Mouse (Mus musculus) layer of hippocampus, adult 8-10 months (tissue): ENCODE measurements around the gene Coq5. TPM values are rescaled to one million over a fixed set of nuclear protein-coding genes. Genes with fewer than 3 reads are reported as not detected.
"Not testable (repeated sequence)": the region's sequence is repeated elsewhere in the genome, so short reads cannot be mapped to it uniquely, and the experiment has no call there.

ENCODE experiments used
- DNase-seq, 2 experiments: peaks; one replicate each; pipeline ENCODE4 v3.0.0; 2022; ENCODE audit warnings: low spot score in 2 of 2
- total RNA-seq, 4 experiments: library from RNA; stranded (reverse); gene quantifications; 2 replicates each; pipeline ENCODE4 v1.2.4; 2022

Coq5 gene
- total RNA-seq, 4 experiments from 2014 or later, result 38.7 to 45.6 (median 41.5) TPM

DNA sequence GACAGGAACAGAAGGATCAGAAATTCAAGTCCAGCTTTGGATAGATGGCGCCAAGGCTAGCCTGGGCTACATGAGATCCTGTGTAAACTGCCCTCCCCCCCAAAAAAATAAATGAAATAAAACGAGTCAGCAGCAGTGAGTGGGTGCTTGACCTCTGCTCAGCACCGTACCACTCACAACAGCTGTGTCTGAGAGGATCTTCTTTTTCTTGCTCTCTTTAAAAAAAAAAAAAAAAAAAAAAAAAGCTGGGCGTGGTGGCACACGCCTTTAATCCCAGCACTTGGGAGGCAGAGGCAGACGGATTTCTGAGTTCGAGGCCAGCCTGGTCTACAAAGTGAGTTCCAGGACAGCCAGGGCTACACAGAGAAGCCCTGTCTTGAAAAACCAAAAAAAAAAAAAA, 22.7 kb downstream of the Coq5 start:
- not testable (repeated sequence) for DNase-seq

DNA sequence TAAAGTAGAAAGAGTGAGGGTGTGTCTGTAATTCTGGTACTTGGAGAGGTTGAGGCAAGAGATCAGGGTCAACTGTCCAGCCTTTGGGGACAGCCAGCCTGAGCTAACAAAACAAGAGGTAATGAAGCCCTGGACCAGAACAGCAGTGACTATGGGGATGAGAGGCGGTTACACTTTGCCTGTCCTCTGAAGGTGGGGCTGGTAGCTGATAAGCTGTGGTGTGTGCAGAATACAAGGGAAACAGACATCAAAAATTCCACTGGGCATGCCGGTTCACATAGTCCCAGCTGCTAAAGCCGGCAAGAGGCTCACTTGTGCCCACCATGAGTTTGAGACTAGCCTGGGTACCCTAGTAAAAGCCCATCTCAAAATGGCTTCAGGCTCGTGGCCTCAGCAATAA, 32.9 kb downstream of the Coq5 start:
- DNase-seq, result no peak

GRCm38 (mm10) chr5:115312816-115313667, 33.6 kb downstream of the Coq5 start:
- no peak for DNase-seq

GRCm38 (mm10) chr5:115313668-115313943, 34.1 kb downstream of the Coq5 start:
- DNase-seq, result no peak

- DNase-seq, result no peak
Measured at GRCm38 (mm10) chr5:115316968-115317644, 37.6 kb downstream of the Coq5 start.

- no peak for DNase-seq
Measured at GRCm38 (mm10) chr5:115317645-115318328, 38.3 kb downstream of the Coq5 start.

DNA sequence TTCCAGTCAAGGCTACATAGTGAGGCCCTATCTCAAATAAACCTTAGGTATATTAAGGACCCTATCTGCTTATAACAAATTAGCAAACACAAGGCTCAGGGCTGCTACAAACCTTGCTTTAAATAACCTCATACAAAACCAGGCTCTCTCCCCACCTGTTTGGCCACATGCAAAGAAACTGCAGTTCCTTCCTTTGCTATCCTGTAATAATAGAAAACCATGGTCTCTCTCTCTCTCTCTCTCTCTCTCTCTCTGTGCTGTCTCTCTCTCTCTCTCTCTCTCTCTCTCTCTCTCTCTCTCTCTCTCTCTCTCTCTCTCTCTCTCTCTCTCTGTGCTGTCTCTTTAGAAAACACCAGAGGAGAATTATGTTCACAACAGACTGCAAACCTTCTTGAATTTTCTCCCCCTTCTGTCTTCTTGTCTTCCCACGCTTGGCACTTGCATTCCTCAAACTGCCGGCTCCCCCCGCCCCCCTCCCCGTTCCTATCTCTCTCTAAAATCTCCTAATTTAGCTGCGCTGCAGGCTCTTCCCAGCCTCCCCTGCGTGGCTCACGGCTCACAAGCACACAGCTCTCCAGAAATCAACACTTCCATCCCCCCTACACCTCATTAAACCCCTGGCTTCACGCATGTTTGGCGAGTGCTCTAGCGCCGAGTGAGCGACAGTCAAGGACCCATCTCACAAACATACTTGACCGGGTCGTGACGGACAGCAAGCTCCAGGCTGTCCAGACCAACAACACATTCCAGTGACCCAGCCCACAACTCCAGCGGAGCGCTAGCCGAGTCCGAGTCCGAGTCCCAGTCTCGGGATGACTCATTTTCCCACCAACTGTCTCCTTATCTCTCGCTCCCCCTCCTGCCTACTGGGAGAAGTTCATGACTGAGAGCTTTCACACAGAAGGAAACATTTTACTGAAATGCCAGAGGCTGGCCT, 39.8 kb downstream of the Coq5 start:
- peak; percentile 79 to 80 for DNase-seq

DNA sequence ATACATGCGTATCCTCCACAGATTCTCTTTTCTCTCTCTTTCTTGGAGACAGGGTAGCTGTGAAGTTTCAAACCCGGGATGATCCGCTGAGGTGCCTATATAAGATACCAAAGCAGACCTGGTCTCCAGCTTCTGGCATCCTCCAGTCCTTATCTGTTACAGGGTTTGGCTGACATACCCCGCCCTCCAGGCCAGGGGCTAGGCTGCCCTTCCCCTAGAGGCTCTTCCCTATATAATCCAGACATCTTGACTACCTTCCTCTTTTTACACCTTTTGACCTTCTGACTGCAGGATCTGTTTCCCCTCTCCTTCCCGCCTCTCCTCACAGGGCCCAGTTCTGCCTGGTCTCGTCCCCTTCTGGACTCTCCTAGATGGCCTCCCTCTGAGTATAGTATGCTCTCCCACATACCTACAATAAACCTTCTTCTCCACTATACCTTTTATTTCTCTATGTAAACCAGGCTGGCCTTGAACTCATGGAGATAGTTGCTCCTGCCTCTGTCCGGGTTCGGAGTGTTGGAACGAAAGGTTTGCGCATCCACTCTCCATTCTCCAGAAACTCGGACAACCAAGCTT, 46.9 kb downstream of the Coq5 start:
- no peak for DNase-seq

GRCm38 (mm10) chr5:115326875-115327609, 47.6 kb downstream of the Coq5 start, which contains the start of gene Srsf9:
Gene Srsf9 (plus strand): TSS chr5:115327177.
- DNase-seq, result peak; percentile 88 to 94

DNA sequence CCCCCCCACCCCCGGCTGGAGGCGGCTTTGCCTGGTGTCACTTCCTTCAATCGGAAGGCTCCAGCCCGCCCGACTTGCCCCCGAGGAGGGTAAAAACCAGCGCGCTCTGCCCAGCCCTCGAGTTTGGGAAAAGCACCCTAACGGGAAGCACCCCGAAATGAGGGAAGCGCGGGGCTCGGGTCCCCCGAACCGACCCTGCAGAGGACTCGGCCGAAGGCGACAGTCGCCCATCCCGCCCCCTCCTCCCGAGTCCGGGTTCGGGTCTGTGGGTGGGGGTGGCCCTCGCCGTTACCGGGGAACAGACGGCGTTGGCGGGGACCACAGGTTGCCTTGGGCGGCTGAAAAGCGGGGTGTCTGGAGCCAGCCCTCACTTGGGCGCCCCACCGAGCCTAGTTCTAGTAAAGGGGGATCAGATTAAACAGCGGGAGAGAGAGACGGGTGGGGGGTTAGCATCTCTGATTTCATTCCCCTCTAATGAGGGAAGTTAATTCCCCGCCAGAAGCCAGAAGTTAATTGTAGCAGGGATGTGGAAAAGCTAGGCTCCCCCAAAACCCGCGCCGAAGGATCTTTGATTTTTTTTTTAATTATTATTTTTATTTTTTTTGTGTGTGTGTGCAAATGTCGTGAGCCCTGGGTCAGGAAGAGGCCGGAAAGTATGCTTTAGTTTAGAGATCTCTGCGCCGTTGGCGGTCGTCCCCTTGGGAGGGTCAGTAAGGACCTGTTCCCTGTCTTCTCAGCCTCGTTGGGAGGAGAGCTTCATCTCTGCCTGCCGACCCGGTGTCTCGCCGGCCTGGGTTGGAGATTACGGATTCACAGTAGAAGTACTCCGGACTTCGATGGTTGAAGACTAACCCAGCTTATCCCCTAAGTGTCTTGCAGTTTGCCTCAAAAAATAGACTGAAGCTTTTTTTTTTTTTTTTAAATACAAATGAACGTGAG, 48.4 kb downstream of the Coq5 start:
- peak in 1 of 2 experiments; percentile 29 for DNase-seq

- peak in 1 of 2 experiments; percentile 42 for DNase-seq
Measured at GRCm38 (mm10) chr5:115330955-115331354, 51.5 kb downstream of the Coq5 start.

DNA sequence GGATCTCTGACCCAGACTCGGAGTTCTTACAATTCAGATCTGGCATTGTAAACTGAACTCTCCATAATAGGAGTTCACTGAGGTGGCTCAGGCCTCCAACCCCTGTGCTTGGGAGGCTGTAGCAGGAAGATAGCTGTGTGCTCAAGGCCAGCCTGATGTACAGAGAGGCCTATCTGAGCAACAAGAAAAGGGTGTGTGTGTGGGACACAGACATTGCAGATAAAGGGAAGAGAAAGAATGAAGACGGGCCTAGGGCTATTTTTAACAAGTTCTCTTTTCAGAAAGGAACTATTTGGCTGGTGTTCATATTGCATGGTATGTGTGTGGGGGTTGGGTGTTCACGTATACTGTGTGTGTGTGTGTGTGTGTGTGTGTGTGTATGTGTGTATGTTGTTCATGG, 54.2 kb downstream of the Coq5 start:
- DNase-seq, result no peak

DNA sequence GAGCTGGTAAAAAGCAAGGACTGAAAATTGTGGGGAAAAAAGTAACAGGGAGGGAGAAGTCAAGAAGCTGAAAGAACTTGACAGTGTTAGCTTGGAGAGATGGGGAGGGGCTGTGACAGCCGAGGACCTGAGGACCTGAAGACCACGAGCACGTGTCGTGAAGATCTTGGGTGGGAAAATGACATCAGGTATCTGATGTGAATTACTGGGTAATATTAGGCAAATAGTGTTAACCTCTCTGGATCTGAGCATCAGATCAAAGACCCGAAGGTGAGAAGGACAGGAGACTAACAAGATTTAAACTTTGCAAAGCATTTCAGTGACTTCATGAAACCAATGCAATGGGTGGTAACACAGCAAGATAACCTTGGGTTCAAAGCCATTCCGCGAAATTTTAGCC, 60.5 kb downstream of the Coq5 start:
- no peak for DNase-seq

GRCm38 (mm10) chr5:115340577-115341313, 61.3 kb downstream of the Coq5 start, which contains the start of the genes Gatc and Triap1:
Gene Gatc (minus strand): TSS chr5:115341178.
Gene Triap1 (plus strand): TSS chr5:115341225.
- DNase-seq, result peak; percentile 66 to 87

GRCm38 (mm10) chr5:115341314-115342165, 62.1 kb downstream of the Coq5 start:
- DNase-seq, result no peak
